Mouse (Mus musculus): Measurements from ENCODE around the gene Rbms3. TPM values are rescaled to one million over a fixed set of nuclear protein-coding genes. Genes with fewer than 3 reads are reported as not detected.

The Rbms3 gene
- total and polyA plus RNA-seq, 3 experiments = not detected

DNA sequence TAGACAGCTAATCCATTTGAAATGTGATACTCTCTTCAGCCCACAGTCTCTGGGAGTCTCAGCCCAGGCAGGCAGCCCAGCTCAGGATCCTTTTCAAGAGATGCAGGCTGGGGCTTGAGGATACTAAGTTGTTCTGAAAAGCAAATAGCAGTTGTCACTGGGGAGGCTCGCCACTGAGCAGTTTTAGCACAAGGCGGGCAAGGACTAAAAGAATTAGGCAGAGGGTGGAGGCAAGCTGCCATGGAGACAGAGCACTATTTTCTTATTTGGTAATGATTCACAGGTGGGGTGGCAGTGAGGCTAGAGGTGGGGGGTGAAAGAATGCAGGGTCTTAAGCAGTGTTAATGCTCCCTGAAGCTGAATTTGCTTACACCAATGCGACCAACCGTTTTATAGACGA, 249.6 kb downstream of the Rbms3 start:
- DNase-seq (ENCODE audit: extremely low read depth) = no peak
- Histone ChIP-seq H3K9me3 (replicated peaks; ENCODE audit: low read length) (peaks cover 77% of the 10 kb centered on the region), H3K27ac (ENCODE audit: insufficient read depth, low read depth) (no peak overlapping the region), H3K79me2 (replicated peaks; ENCODE audit: control insufficient read depth, extremely low read depth, insufficient read depth, poor library complexity, severe bottlenecking) (no peaks in the 10 kb centered on the region), H3K4me3 (replicated peaks in 1 of 3; ENCODE audit: low read depth in 2 of 3, low read length in 2 of 3, poor library complexity in 1 of 3) (no peak overlapping the region), H3K4me2 (ENCODE audit: insufficient read depth, low read depth, poor library complexity, severe bottlenecking) (no peak overlapping the region), H3K4me1 (ENCODE audit: control insufficient read depth in 1 of 2, insufficient read depth in 2 of 2) (no peaks in the 10 kb centered on the region), H3K27me3 (replicated peaks) (no peaks in the 10 kb centered on the region), H3K36me3 (replicated peaks in 1 of 2; ENCODE audit: control insufficient read depth in 1 of 2, insufficient read depth in 1 of 2, low read length in 1 of 2) (no peaks in the 10 kb centered on the region), H3K9ac (ENCODE audit: insufficient read depth, low read depth) (no peak overlapping the region)
- dilution Hi-C loops (cut with MboI; ENCODE audit: extremely low pct_ligation_motif_present, extremely low pct_unique_long_range_greater_than_20kb, low sequenced_read_pairs) (no loop called here), in situ Hi-C loops (cut with MboI; ENCODE audit: low pct_ligation_motif_present, low pct_unique_long_range_greater_than_20kb, low sequenced_read_pairs) (no loop called here)
- TF ChIP-seq MAFK (IDR thresholded peaks at IDR 0.05; ENCODE audit: insufficient replicate concordance, low read length) (no peak), SIN3A (IDR thresholded peaks at IDR 0.05; ENCODE audit: low read length) (no peak), NRF1 (IDR thresholded peaks at IDR 0.05; ENCODE audit: low read depth, low read length) (no peak), SMC3 (IDR thresholded peaks at IDR 0.05; ENCODE audit: low read depth, low read length) (no peak), ZNF384 (IDR thresholded peaks at IDR 0.05; ENCODE audit: low read depth, low read length) (no peak), EP300 (IDR thresholded peaks at IDR 0.05; ENCODE audit: low read length) (no peak), ZKSCAN1 (IDR thresholded peaks at IDR 0.05; ENCODE audit: borderline replicate concordance, low read depth, low read length) (no peak), USF2 (conservative IDR thresholded peaks at IDR 0.05; ENCODE audit: low read depth, low read length) (no peak), UBTF (IDR thresholded peaks at IDR 0.05; ENCODE audit: low read depth, low read length) (no peak)

DNA sequence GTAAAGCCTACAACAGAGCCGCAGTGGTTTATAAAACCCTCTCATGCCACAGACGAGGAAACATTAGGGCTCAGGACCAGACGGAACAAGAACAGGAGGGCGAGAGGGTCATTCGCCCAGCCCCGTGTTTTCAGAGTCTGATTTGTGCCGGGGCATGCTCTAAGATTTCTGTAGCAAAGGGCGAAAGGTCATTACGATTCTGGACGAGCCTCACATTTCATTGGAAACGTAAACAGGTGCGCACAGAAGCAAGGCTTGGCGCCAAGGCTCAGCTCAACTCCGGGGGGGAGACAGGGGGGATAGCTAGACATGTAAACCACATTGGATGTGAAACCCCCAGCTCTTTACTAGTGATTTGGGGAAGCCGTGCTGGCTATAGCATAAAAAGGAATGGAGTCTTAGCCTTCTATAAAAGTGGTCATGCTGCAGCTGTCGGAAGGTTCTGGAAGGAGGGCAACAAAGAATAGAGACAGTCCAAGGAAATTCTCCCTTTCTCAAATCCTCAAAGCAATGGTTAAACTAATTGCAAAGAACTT, 250.2 kb downstream of the Rbms3 start:
- Histone ChIP-seq H3K9me3 (replicated peaks; ENCODE audit: low read length) (peaks cover 73% of the 10 kb centered on the region), H3K4me2 (ENCODE audit: insufficient read depth, low read depth, poor library complexity, severe bottlenecking) (no peak overlapping the region)
- dilution Hi-C loops (cut with MboI; ENCODE audit: extremely low pct_ligation_motif_present, extremely low pct_unique_long_range_greater_than_20kb, low sequenced_read_pairs) = no loop called here

More for the DNA sequence above, 250.2 kb downstream of the Rbms3 start:
- in situ Hi-C loops (cut with MboI; ENCODE audit: low pct_ligation_motif_present, low pct_unique_long_range_greater_than_20kb, low sequenced_read_pairs) = no loop called here
- no peak for DNase-seq (ENCODE audit: extremely low read depth)
- H3K4me1 ChIP-seq (ENCODE audit: control insufficient read depth in 1 of 2, insufficient read depth in 2 of 2) = no peaks in the 10 kb centered on the region
- H3K4me3 ChIP-seq (replicated peaks in 1 of 3; ENCODE audit: low read depth in 2 of 3, low read length in 2 of 3, poor library complexity in 1 of 3) = no peak overlapping the region
- no peak for TF ChIP-seq E2F4 (IDR thresholded peaks at IDR 0.05; ENCODE audit: insufficient replicate concordance, low read depth, low read length)
- no peak for TF ChIP-seq MAX (IDR thresholded peaks at IDR 0.05; ENCODE audit: low read length)
- no peak for TF ChIP-seq EP300 (IDR thresholded peaks at IDR 0.05; ENCODE audit: low read length)
- no peak for TF ChIP-seq USF1 (IDR thresholded peaks at IDR 0.05; ENCODE audit: low read depth, low read length)
- TF ChIP-seq CHD2 (IDR thresholded peaks at IDR 0.05; ENCODE audit: low read length) = no peak
- no peak for TF ChIP-seq USF2 (conservative IDR thresholded peaks at IDR 0.05; ENCODE audit: low read depth, low read length)
- no peak for TF ChIP-seq JUN (IDR thresholded peaks at IDR 0.05; ENCODE audit: insufficient read depth, low read depth, low read length)
- no peak for TF ChIP-seq ZKSCAN1 (IDR thresholded peaks at IDR 0.05; ENCODE audit: borderline replicate concordance, low read depth, low read length)
- no peak for TF ChIP-seq ZC3H11A (IDR thresholded peaks at IDR 0.05; ENCODE audit: low read depth, low read length)
- no peak overlapping the region for H3K9ac ChIP-seq (ENCODE audit: insufficient read depth, low read depth)
- H3K79me2 ChIP-seq (replicated peaks; ENCODE audit: control insufficient read depth, extremely low read depth, insufficient read depth, poor library complexity, severe bottlenecking) = no peaks in the 10 kb centered on the region
- no peaks in the 10 kb centered on the region for H3K27me3 ChIP-seq (replicated peaks)
- H3K36me3 ChIP-seq (replicated peaks in 1 of 2; ENCODE audit: control insufficient read depth in 1 of 2, insufficient read depth in 1 of 2, low read length in 1 of 2) = no peaks in the 10 kb centered on the region
- no peak overlapping the region for H3K27ac ChIP-seq (ENCODE audit: insufficient read depth, low read depth)
